29 mouse cellular contexts compared by ENCODE assay signal in genomic region chr12:14186689-14187195, GRCm38 (mm10). TPM values are rescaled to one million over a fixed set of nuclear protein-coding genes. Genes with fewer than 3 reads are reported as not detected.
"Had no signal": no experiment of that assay in that cellular context is flagged by ENCODE, and none has a peak within 500 bp of the region (broad histone marks: within the 10 kb centered on the region; RNA-seq: fewer than 3 reads in every experiment).

No protein-coding gene starts in this region.

- H3K4me2 ChIP-seq: embryonic facial prominence, embryonic 12.5 days; embryonic facial prominence, embryonic 13.5 days; embryonic facial prominence, embryonic 15.5 days; forebrain, embryonic 12.5 days; forebrain, embryonic 13.5 days; forebrain, embryonic 15.5 days had no signal

- DNase-seq: cerebellum, adult 18-20 months; cerebellum, adult 2 months; cerebellum, adult 8-10 months; cerebellum, adult 9-10 months; cerebellum, adult 9-11 months; cerebellum, postnatal 10 days; cerebellum, postnatal 14 days; cerebellum, postnatal 25 days; cerebellum, postnatal 36 days; embryo, embryonic 11 days; forebrain, postnatal 0 days; gastrocnemius, adult 2 months; gastrocnemius, postnatal 10 days; gastrocnemius, postnatal 14 days; gastrocnemius, postnatal 25 days; gastrocnemius, postnatal 36 days; heart, adult 11 months; heart, adult 18-20 months had no signal

- H3K9me3 ChIP-seq: embryonic facial prominence, embryonic 10.5 days; embryonic facial prominence, embryonic 12.5 days; embryonic facial prominence, embryonic 13.5 days; embryonic facial prominence, embryonic 15.5 days; forebrain, embryonic 10.5 days; forebrain, embryonic 12.5 days; forebrain, embryonic 13.5 days; forebrain, embryonic 15.5 days had no signal

- H3K4me3 ChIP-seq: embryonic facial prominence, embryonic 10.5 days; embryonic facial prominence, embryonic 12.5 days; embryonic facial prominence, embryonic 13.5 days; embryonic facial prominence, embryonic 15.5 days; erythroblast, embryonic 14.5 days; forebrain, embryonic 10.5 days; forebrain, embryonic 12.5 days; forebrain, embryonic 13.5 days; forebrain, embryonic 15.5 days; gastrocnemius, adult 2 months had no signal

- ATAC-seq: forebrain, embryonic 13.5 days; forebrain, embryonic 14.5 days; forebrain, embryonic 15.5 days; forebrain, embryonic 16.5 days; forebrain, postnatal 0 days had no signal

- H3K36me3 ChIP-seq: embryonic facial prominence, embryonic 10.5 days; embryonic facial prominence, embryonic 12.5 days; embryonic facial prominence, embryonic 13.5 days; embryonic facial prominence, embryonic 15.5 days; forebrain, embryonic 10.5 days; forebrain, embryonic 12.5 days; forebrain, embryonic 15.5 days had no signal

- H3K4me1 ChIP-seq: embryonic facial prominence, embryonic 10.5 days; embryonic facial prominence, embryonic 12.5 days; embryonic facial prominence, embryonic 13.5 days; embryonic facial prominence, embryonic 15.5 days; forebrain, embryonic 10.5 days; forebrain, embryonic 12.5 days; forebrain, embryonic 13.5 days; forebrain, embryonic 15.5 days had no signal

- H3K27me3 ChIP-seq: embryonic facial prominence, embryonic 12.5 days; embryonic facial prominence, embryonic 13.5 days; embryonic facial prominence, embryonic 15.5 days; forebrain, embryonic 12.5 days; forebrain, embryonic 13.5 days; forebrain, embryonic 15.5 days had no signal

- H3K9ac ChIP-seq: embryonic facial prominence, embryonic 12.5 days; embryonic facial prominence, embryonic 13.5 days; embryonic facial prominence, embryonic 15.5 days; forebrain, embryonic 12.5 days; forebrain, embryonic 13.5 days; forebrain, embryonic 15.5 days; forebrain, postnatal 0 days had no signal

- H3K27ac ChIP-seq: embryonic facial prominence, embryonic 10.5 days; embryonic facial prominence, embryonic 12.5 days; embryonic facial prominence, embryonic 13.5 days; embryonic facial prominence, embryonic 15.5 days; forebrain, embryonic 10.5 days; forebrain, embryonic 12.5 days; forebrain, embryonic 13.5 days; forebrain, embryonic 15.5 days; gastrocnemius, adult 2 months had no signal

RNA-seq across cellular contexts. Expression of gene Fam84a, which starts 34.9 kb away (rescaled TPM):
- polyA plus RNA-seq: erythroblast, embryonic 14.5 days had no signal
